Mouse (Mus musculus): ENCODE data around the gene Ywhae. TPM values are rescaled to one million over a fixed set of nuclear protein-coding genes. Genes with fewer than 3 reads are reported as not detected.
A peak's percentile ranks its signal among the peaks of the same experiment; 100 is the strongest.

Ywhae gene
- polyA plus RNA-seq, 1 experiment, result 612 TPM

DNA sequence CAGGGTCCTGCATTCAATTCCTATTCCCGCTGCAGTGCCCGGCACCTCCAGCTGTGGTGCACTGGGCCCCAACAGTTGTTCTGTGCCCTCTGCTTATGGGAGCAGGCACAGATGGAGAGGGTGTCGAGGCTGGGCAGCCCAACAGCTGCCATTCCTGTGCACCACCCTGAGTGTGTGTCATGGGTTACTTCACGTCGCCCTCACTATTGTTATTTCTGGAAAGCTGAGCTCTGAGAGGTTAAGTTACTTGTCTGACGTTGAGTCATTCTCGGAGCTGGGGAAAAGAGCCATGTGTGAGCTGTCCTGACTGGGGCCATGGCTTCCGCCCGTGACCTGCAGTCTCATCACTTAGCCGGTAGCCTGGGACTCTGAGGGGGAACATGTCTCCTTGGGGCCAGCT lies 80.4 kb downstream of the Ywhae start:
- TF ChIP-seq MAX (IDR thresholded peaks at IDR 0.05; ENCODE audit: low read depth) (no peak), CEBPB (IDR thresholded peaks at IDR 0.05; ENCODE audit: insufficient read depth, poor library complexity, severe bottlenecking) (0 out of 2 replicates have a peak, but pooled peaks have one; percentile 21), TCF12 (IDR thresholded peaks at IDR 0.05; ENCODE audit: insufficient read depth, poor library complexity, severe bottlenecking) (peak; percentile 92), SRF (IDR thresholded peaks at IDR 0.05; ENCODE audit: control insufficient read depth, insufficient read length, low read depth) (peak; percentile 48), MYOG (IDR thresholded peaks at IDR 0.05; ENCODE audit: control insufficient read depth in 1 of 3, insufficient read depth in 1 of 3, insufficient read length in 2 of 3, low read depth in 2 of 3) (peak; percentile 99 to 100 (median 99)), MYOD1 (IDR thresholded peaks at IDR 0.05; ENCODE audit: control insufficient read depth in 1 of 3, insufficient read length in 2 of 3, low read depth in 2 of 3) (peak; percentile 94 to 98 (median 98)), TCF3 (IDR thresholded peaks at IDR 0.05; ENCODE audit: insufficient read length, low read depth) (peak; percentile 98), REST (IDR thresholded peaks at IDR 0.05; ENCODE audit: insufficient read depth, insufficient read length) (no peak), POLR2AphosphoS2 (IDR thresholded peaks at IDR 0.05; ENCODE audit: insufficient read length, low read depth) (no peak), E2F4 (IDR thresholded peaks at IDR 0.05; ENCODE audit: insufficient read depth) (no peak), USF1 (IDR thresholded peaks at IDR 0.05; ENCODE audit: low read depth) (no peak), POLR2A (IDR thresholded peaks at IDR 0.05; ENCODE audit: insufficient read length, low read depth) (peak; percentile 51)
- Histone ChIP-seq H3K4me3 (no peak overlapping the region), H3K27me3 (ENCODE audit: control insufficient read depth, insufficient read depth, insufficient read length) (no peaks in the 10 kb centered on the region), H3K36me3 (ENCODE audit: control insufficient read depth, insufficient read depth) (no peaks in the 10 kb centered on the region), H3K4me2 (ENCODE audit: low read depth) (peak overlapping the region; percentile 65), H3ac (ENCODE audit: control insufficient read depth, insufficient read length) (no peak overlapping the region), H3K79me2 (ENCODE audit: control insufficient read depth, insufficient read depth) (no peaks in the 10 kb centered on the region)

Other genes starting within 250 kb of the Ywhae start
- 93.0 TPM for gene Prpf8, start 246.1 kb upstream of the Ywhae start, polyA plus RNA-seq (2012; fragmentation: generic; extraction: Trizol)
- gene Rilp, start 222.8 kb upstream of the Ywhae start, polyA plus RNA-seq (2012; fragmentation: generic; extraction: Trizol), result 4.6 TPM
- gene Scarf1, start 219.3 kb upstream of the Ywhae start, polyA plus RNA-seq (2012; fragmentation: generic; extraction: Trizol), result 0.06 TPM
- gene Slc43a2, start 201.2 kb upstream of the Ywhae start, polyA plus RNA-seq (2012; fragmentation: generic; extraction: Trizol), result 15.9 TPM
- 125 TPM for gene Pitpna, start 144.8 kb upstream of the Ywhae start, polyA plus RNA-seq (2012; fragmentation: generic; extraction: Trizol)
- 20.7 TPM for gene Inpp5k, start 101.9 kb upstream of the Ywhae start, polyA plus RNA-seq (2012; fragmentation: generic; extraction: Trizol)
- 177 TPM for gene Myo1c, start 82.4 kb upstream of the Ywhae start, polyA plus RNA-seq (2012; fragmentation: generic; extraction: Trizol)
- gene Crk, start 53.6 kb upstream of the Ywhae start, polyA plus RNA-seq (2012; fragmentation: generic; extraction: Trizol), result 34.5 TPM
- gene Doc2b, start 63.2 kb downstream of the Ywhae start, polyA plus RNA-seq (2012; fragmentation: generic; extraction: Trizol), result 0.10 TPM
- gene Rph3al, start 205.6 kb downstream of the Ywhae start, polyA plus RNA-seq (2012; fragmentation: generic; extraction: Trizol), result 0.05 TPM

Data from myocyte (in vitro differentiated cells).